Mouse (Mus musculus) thymus, adult 2 months (tissue): ENCODE measurements around the gene Tagln.

Experiments
- CTCF ChIP-seq: fragments of 200-500 bp; IDR thresholded peaks from 2 replicates; pipeline ENCODE4 v1.5.1; 2012; ENCODE audit warnings: mild to moderate bottlenecking, control low read depth, low read length, moderate library complexity, borderline replicate concordance; ENCODE audit not compliant: control insufficient read depth, poor library complexity, insufficient read depth; ENCODE audit errors: extremely low read depth
- POLR2A ChIP-seq: fragments of 200-500 bp; IDR thresholded peaks from 2 replicates; pipeline ENCODE4 v1.6.1; 2012; ENCODE audit warnings: mild to moderate bottlenecking, low read length, control low read depth, moderate library complexity; ENCODE audit not compliant: control insufficient read depth, poor library complexity, insufficient read depth; ENCODE audit errors: extremely low read depth

- TF ChIP-seq POLR2A: no peak
- TF ChIP-seq CTCF: no peak
These were observed 20.2 kb downstream of the Tagln start for GRCm38 (mm10) chr9:45915659-45916058.
